Mouse (Mus musculus): Measurements from ENCODE around the gene Rpa2.

DNA sequence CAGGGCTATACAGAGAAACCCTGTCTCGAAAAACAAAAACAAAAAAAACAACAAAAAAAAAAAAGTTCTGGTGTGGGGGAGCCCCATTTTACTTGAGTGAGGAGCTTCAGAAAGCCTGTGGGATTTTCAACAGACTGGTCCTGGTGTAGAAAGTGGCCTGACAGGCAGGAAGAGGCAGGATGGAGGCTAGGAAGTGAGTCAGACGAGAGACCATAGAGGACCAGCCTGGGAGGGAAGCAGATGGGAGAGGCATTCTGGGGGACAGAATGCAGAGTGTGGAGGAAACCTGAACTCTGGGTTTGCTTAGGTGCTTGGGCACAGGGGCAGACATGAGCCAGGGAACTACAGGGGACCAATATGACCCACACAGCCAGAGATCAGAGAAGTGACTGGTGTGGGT, 48.7 kb downstream of the Rpa2 start:
- TF ChIP-seq POLR2A (IDR thresholded peaks at IDR 0.05; ENCODE audit: borderline replicate concordance, control insufficient read depth, low read depth, low read length) (no peak), CTCF (IDR thresholded peaks at IDR 0.05; ENCODE audit: control insufficient read depth, insufficient read depth, low read length) (no peak)
